Mouse (Mus musculus) CD4-positive naive resting alpha-beta T cell, adult 57 days (primary cell): ENCODE measurements around the gene Ces3b. TPM values are rescaled to one million over a fixed set of nuclear protein-coding genes. Genes with fewer than 3 reads are reported as not detected.

Experiments used
- total RNA-seq: library from RNA; stranded (reverse); gene quantifications from one replicate; pipeline ENCODE4 v1.2.4, GENCODE M21; 2023

The Ces3b gene
- not detected for total RNA-seq

GRCm38 (mm10) chr8:105083449-105084050, at the start of gene Ces3b:
TSS of gene Ces3b (plus strand) at chr8:105083753.

GRCm38 (mm10) chr8:105048371-105048854, 35.1 kb upstream of the Ces3b start, which contains the start of gene Ces3a:
TSS of gene Ces3a (plus strand) at chr8:105048601.

GRCm38 (mm10) chr8:105131509-105131908, 48.0 kb downstream of the Ces3b start, which contains the start of gene Ces4a:
TSS of gene Ces4a (plus strand) at chr8:105131800.

Other genes with a start within 250 kb of the Ces3b start
- 0.38 TPM for gene Ces2c, start 236.7 kb upstream of the Ces3b start, total RNA-seq
- not detected for gene Ces2e, start 157.5 kb upstream of the Ces3b start, total RNA-seq
- not detected for gene Ces2f, start 136.4 kb upstream of the Ces3b start, total RNA-seq
- gene Ces2g, start 122.0 kb upstream of the Ces3b start, total RNA-seq: 0.65 TPM
- gene Ces2h, start 82.9 kb upstream of the Ces3b start, total RNA-seq: not detected
- not detected for gene Ces3a, start 35.2 kb upstream of the Ces3b start, total RNA-seq
- gene Ces4a, start 48.0 kb downstream of the Ces3b start, total RNA-seq: not detected
- 99.9 TPM for gene Cbfb, start 86.9 kb downstream of the Ces3b start, total RNA-seq
- 25.0 TPM for gene D230025D16Rik, start 141.4 kb downstream of the Ces3b start, total RNA-seq
- 2.3 TPM for gene B3gnt9, start 171.4 kb downstream of the Ces3b start, total RNA-seq
- gene Tradd, start 180.9 kb downstream of the Ces3b start, total RNA-seq: 25.6 TPM
- 11.0 TPM for gene Fbxl8, start 180.9 kb downstream of the Ces3b start, total RNA-seq
- 1.0 TPM for gene Hsf4, start 186.0 kb downstream of the Ces3b start, total RNA-seq
- not detected for gene Nol3, start 192.4 kb downstream of the Ces3b start, total RNA-seq
- gene 4931428F04Rik, start 206.1 kb downstream of the Ces3b start, total RNA-seq: 4.5 TPM
- 1.7 TPM for gene Exoc3l, start 212.3 kb downstream of the Ces3b start, total RNA-seq
- 85.2 TPM for gene E2f4, start 213.9 kb downstream of the Ces3b start, total RNA-seq
- 3.6 TPM for gene Elmo3, start 221.8 kb downstream of the Ces3b start, total RNA-seq
- 7.3 TPM for gene Lrrc29, start 242.5 kb downstream of the Ces3b start, total RNA-seq
- gene Tmem208, start 242.6 kb downstream of the Ces3b start, total RNA-seq: 33.2 TPM